Mouse (Mus musculus): Measurements from ENCODE around the gene Gadd45g. TPM values are rescaled to one million over a fixed set of nuclear protein-coding genes. Genes with fewer than 3 reads are reported as not detected.

The Gadd45g gene
- polyA plus RNA-seq, 1 experiment, result 668 TPM

- Histone ChIP-seq H3K4me1 (peaks cover 58% of the 10 kb centered on the region), H3K27me3 (replicated peaks) (peaks cover 1% of the 10 kb centered on the region), H3K4me3 (replicated peaks) (no peak overlapping the region), H3K36me3 (replicated peaks; ENCODE audit: low read length) (peaks cover 19% of the 10 kb centered on the region), H3K9me3 (no peaks in the 10 kb centered on the region)
- TF ChIP-seq GATA1 (IDR thresholded peaks at IDR 0.05; ENCODE audit: borderline replicate concordance, low read length) (no peak), FLI1 (IDR thresholded peaks at IDR 0.05; ENCODE audit: low read length) (no peak)
Measured at GRCm38 (mm10) chr13:51850565-51850964, 4.1 kb downstream of the Gadd45g start.

GRCm38 (mm10) chr13:51852560-51853190, 6.2 kb downstream of the Gadd45g start:
- Histone ChIP-seq H3K36me3 (replicated peaks; ENCODE audit: low read length) (peaks cover 8% of the 10 kb centered on the region), H3K4me1 (peaks cover 73% of the 10 kb centered on the region), H3K9me3 (no peaks in the 10 kb centered on the region), H3K4me3 (replicated peaks) (no peak overlapping the region), H3K27me3 (replicated peaks) (peaks cover 1% of the 10 kb centered on the region)
- no peak for TF ChIP-seq FLI1 (IDR thresholded peaks at IDR 0.05; ENCODE audit: low read length)
- TF ChIP-seq GATA1 (IDR thresholded peaks at IDR 0.05; ENCODE audit: borderline replicate concordance, low read length), result no peak

- TF ChIP-seq FLI1 (IDR thresholded peaks at IDR 0.05; ENCODE audit: low read length) (no peak), GATA1 (IDR thresholded peaks at IDR 0.05; ENCODE audit: borderline replicate concordance, low read length) (no peak)
- Histone ChIP-seq H3K9me3 (no peaks in the 10 kb centered on the region), H3K27me3 (replicated peaks) (peaks cover 1% of the 10 kb centered on the region), H3K4me1 (peaks cover 79% of the 10 kb centered on the region), H3K36me3 (replicated peaks; ENCODE audit: low read length) (no peaks in the 10 kb centered on the region), H3K4me3 (replicated peaks) (peak overlapping the region; percentile 39)
Measured at GRCm38 (mm10) chr13:51853301-51854243, 7.1 kb downstream of the Gadd45g start.

GRCm38 (mm10) chr13:51855584-51855983, 9.1 kb downstream of the Gadd45g start:
- Histone ChIP-seq H3K4me3 (replicated peaks) (no peak overlapping the region), H3K9me3 (no peaks in the 10 kb centered on the region), H3K4me1 (peaks cover 84% of the 10 kb centered on the region), H3K27me3 (replicated peaks) (peaks cover 1% of the 10 kb centered on the region), H3K36me3 (replicated peaks; ENCODE audit: low read length) (no peaks in the 10 kb centered on the region)
- TF ChIP-seq GATA1 (IDR thresholded peaks at IDR 0.05; ENCODE audit: borderline replicate concordance, low read length) (no peak), FLI1 (IDR thresholded peaks at IDR 0.05; ENCODE audit: low read length) (no peak)

GRCm38 (mm10) chr13:51857156-51857555, 10.7 kb downstream of the Gadd45g start:
- Histone ChIP-seq H3K9me3 (peaks cover under 1% of the 10 kb centered on the region; the same call in 1 of the 2 replicates), H3K4me3 (replicated peaks) (no peak overlapping the region), H3K4me1 (peaks cover 84% of the 10 kb centered on the region), H3K27me3 (replicated peaks) (peaks cover 1% of the 10 kb centered on the region), H3K36me3 (replicated peaks; ENCODE audit: low read length) (no peaks in the 10 kb centered on the region)
- TF ChIP-seq FLI1 (IDR thresholded peaks at IDR 0.05; ENCODE audit: low read length) (no peak), GATA1 (IDR thresholded peaks at IDR 0.05; ENCODE audit: borderline replicate concordance, low read length) (no peak)

- H3K27me3 ChIP-seq (replicated peaks), result peaks cover 1% of the 10 kb centered on the region
- TF ChIP-seq FLI1 (IDR thresholded peaks at IDR 0.05; ENCODE audit: low read length) (no peak), GATA1 (IDR thresholded peaks at IDR 0.05; ENCODE audit: borderline replicate concordance, low read length) (no peak)
- H3K4me1 ChIP-seq, result peaks cover 76% of the 10 kb centered on the region
- peak overlapping the region; percentile 71 for H3K4me3 ChIP-seq (replicated peaks)
- peaks cover 12% of the 10 kb centered on the region for H3K9me3 ChIP-seq
- no peaks in the 10 kb centered on the region for H3K36me3 ChIP-seq (replicated peaks; ENCODE audit: low read length)
Measured at GRCm38 (mm10) chr13:51858475-51858874, 12.0 kb downstream of the Gadd45g start.

- peaks cover 5% of the 10 kb centered on the region for H3K27me3 ChIP-seq (replicated peaks)
- TF ChIP-seq GATA1 (IDR thresholded peaks at IDR 0.05; ENCODE audit: borderline replicate concordance, low read length), result no peak
- TF ChIP-seq FLI1 (IDR thresholded peaks at IDR 0.05; ENCODE audit: low read length), result no peak
Measured at GRCm38 (mm10) chr13:51859174-51859573, 12.7 kb downstream of the Gadd45g start.

GRCm38 (mm10) chr13:51859798-51860197, 13.3 kb downstream of the Gadd45g start:
- Histone ChIP-seq H3K9me3 (peaks cover 18% of the 10 kb centered on the region), H3K4me3 (replicated peaks) (peak overlapping the region; percentile 1), H3K4me1 (peaks cover 70% of the 10 kb centered on the region), H3K27me3 (replicated peaks) (peaks cover 8% of the 10 kb centered on the region), H3K36me3 (replicated peaks; ENCODE audit: low read length) (no peaks in the 10 kb centered on the region)
- no peak for TF ChIP-seq GATA1 (IDR thresholded peaks at IDR 0.05; ENCODE audit: borderline replicate concordance, low read length)
- no peak for TF ChIP-seq FLI1 (IDR thresholded peaks at IDR 0.05; ENCODE audit: low read length)

More at GRCm38 (mm10) chr13:51859174-51859573, 12.7 kb downstream of the Gadd45g start:
- H3K4me3 ChIP-seq (replicated peaks), result no peak overlapping the region
- H3K36me3 ChIP-seq (replicated peaks; ENCODE audit: low read length), result no peaks in the 10 kb centered on the region
- peaks cover 73% of the 10 kb centered on the region for H3K4me1 ChIP-seq
- peaks cover 18% of the 10 kb centered on the region for H3K9me3 ChIP-seq

- no peak for TF ChIP-seq GATA1 (IDR thresholded peaks at IDR 0.05; ENCODE audit: borderline replicate concordance, low read length)
- TF ChIP-seq FLI1 (IDR thresholded peaks at IDR 0.05; ENCODE audit: low read length), result no peak
- peaks cover 60% of the 10 kb centered on the region for H3K4me1 ChIP-seq
- H3K36me3 ChIP-seq (replicated peaks; ENCODE audit: low read length), result no peaks in the 10 kb centered on the region
- peaks cover 29% of the 10 kb centered on the region for H3K27me3 ChIP-seq (replicated peaks)
- no peak overlapping the region for H3K4me3 ChIP-seq (replicated peaks)
- peaks cover 18% of the 10 kb centered on the region for H3K9me3 ChIP-seq
Measured at GRCm38 (mm10) chr13:51862750-51863149, 16.3 kb downstream of the Gadd45g start.
